Mouse (Mus musculus): Measurements from ENCODE around the gene Cacna1g.

- TF ChIP-seq CTCF (IDR thresholded peaks at IDR 0.05; ENCODE audit: control insufficient read depth, insufficient read depth, insufficient replicate concordance, low read depth, low read length) (no peak), POLR2A (IDR thresholded peaks at IDR 0.05; ENCODE audit: control insufficient read depth, low read depth, low read length) (no peak)
Measured at GRCm38 (mm10) chr11:94474544-94474910, 529 bp upstream of the Cacna1g start.
